Mouse (Mus musculus) intestine, postnatal 0 days (tissue): ENCODE measurements at regions not wholly inside any gene's neighbourhood (a gene's known extent, or its start where the extent isn't known, plus 50 kb on each side); places are given as distances from the start of the nearest gene placed in this dataset.

Source experiments
- ATAC-seq: fragments of 200-750 bp; cut with Nextera tagmentation; 2 replicates; pipeline ENCODE4 v1.8.0; 2017; ENCODE audit warnings: mild to moderate bottlenecking, moderate TSS enrichment, moderate library complexity
- H3K27ac ChIP-seq: fragments of 300-500 bp; sonication (generic); 2 replicates; pipeline ENCODE4 v1.5.1; 2014; ENCODE audit warnings: mild to moderate bottlenecking, low read depth, low read length, moderate library complexity
- H3K27me3 ChIP-seq: fragments of 300-500 bp; sonication (generic); replicated peaks from 2 replicates; pipeline ENCODE4 v1.6.1; 2014; ENCODE audit warnings: low read length, mixed read lengths; ENCODE audit not compliant: control insufficient read depth, insufficient read depth
- H3K36me3 ChIP-seq: fragments of 300-500 bp; sonication (generic); 2 replicates; pipeline ENCODE4 v1.6.1; 2014; ENCODE audit warnings: mild to moderate bottlenecking, moderate library complexity; ENCODE audit not compliant: control insufficient read depth, insufficient read depth
- H3K4me1 ChIP-seq: fragments of 300-500 bp; sonication (generic); replicated peaks from 2 replicates; pipeline ENCODE4 v1.6.1; 2014; ENCODE audit warnings: antibody characterized with exemption, low read length, mixed read lengths; ENCODE audit not compliant: control insufficient read depth, insufficient read depth
- H3K4me2 ChIP-seq: fragments of 300-500 bp; sonication (generic); replicated peaks from 2 replicates; pipeline ENCODE4 v1.6.1; 2014; ENCODE audit warnings: low read depth, mild to moderate bottlenecking, moderate library complexity
- H3K4me3 ChIP-seq: fragments of 300-500 bp; sonication (generic); 2 replicates; pipeline ENCODE4 v1.5.1; 2014; ENCODE audit warnings: low read depth, low read length
- H3K9ac ChIP-seq: fragments of 300-500 bp; sonication (generic); 2 replicates; pipeline ENCODE4 v1.6.1; 2014; ENCODE audit warnings: mild to moderate bottlenecking, low read depth, low read length
- H3K9me3 ChIP-seq: fragments of 300-500 bp; sonication (generic); 2 replicates; pipeline ENCODE4 v1.6.1; 2016; ENCODE audit warnings: mixed run types; ENCODE audit not compliant: control insufficient read depth
- CTCF ChIP-seq: sonication (generic); IDR thresholded peaks from 2 replicates; pipeline ENCODE4 v1.5.1; 2016; ENCODE audit warnings: low read depth, mild to moderate bottlenecking, control low read depth, antibody characterized with exemption, moderate library complexity
- WGBS: fragments of 180-500 bp; shearing (Covaris S2); extraction: QIAGEN DNeasy Blood & Tissue Kit; methylation state at CpG from one replicate; pipeline ENCODE4 v1.1.7; 2014; 5-methylcytosine and 5-hydroxymethylcytosine counted together

GRCm38 (mm10) chr10:97250167-97250566 is 229.2 kb upstream of the Dcn start:
- H3K4me2 ChIP-seq: no peak overlapping the region
- no peaks in the 10 kb centered on the region for H3K36me3 ChIP-seq
- WGBS: 90% methylated on average over 2 of the region's 2 CpGs
- H3K9ac ChIP-seq: no peak overlapping the region
- H3K4me3 ChIP-seq: no peak overlapping the region
- no peak for ATAC-seq
- TF ChIP-seq CTCF: no peak
- H3K4me1 ChIP-seq: peaks cover 4% of the 10 kb centered on the region; the same call in 1 of the 2 replicates
- H3K27ac ChIP-seq: no peak overlapping the region
- H3K27me3 ChIP-seq: no peaks in the 10 kb centered on the region
- no peaks in the 10 kb centered on the region for H3K9me3 ChIP-seq

GRCm38 (mm10) chr10:97265959-97266517 is 213.4 kb upstream of the Dcn start:
- H3K4me1 ChIP-seq: no peaks in the 10 kb centered on the region
- no peak for ATAC-seq
- H3K4me2 ChIP-seq: no peak overlapping the region
- no peak overlapping the region for H3K4me3 ChIP-seq
- H3K27ac ChIP-seq: no peak overlapping the region
- TF ChIP-seq CTCF: no peak
- H3K9me3 ChIP-seq: no peaks in the 10 kb centered on the region
- no peaks in the 10 kb centered on the region for H3K36me3 ChIP-seq
- WGBS: 69% methylated on average over 6 of the region's 6 CpGs
- H3K27me3 ChIP-seq: no peaks in the 10 kb centered on the region
- H3K9ac ChIP-seq: no peak overlapping the region

GRCm38 (mm10) chr10:97282416-97282815 is 197.0 kb upstream of the Dcn start:
- 70% methylated on average over 2 of the region's 2 CpGs for WGBS
- no peak for TF ChIP-seq CTCF

GRCm38 (mm10) chr10:97282841-97283496 is 196.4 kb upstream of the Dcn start:
- no peak overlapping the region for H3K9ac ChIP-seq
- no peak overlapping the region for H3K4me3 ChIP-seq
- TF ChIP-seq CTCF: no peak
- no peaks in the 10 kb centered on the region for H3K27me3 ChIP-seq
- ATAC-seq: no peak
- no peak overlapping the region for H3K4me2 ChIP-seq
- no peaks in the 10 kb centered on the region for H3K36me3 ChIP-seq
- no peaks in the 10 kb centered on the region for H3K4me1 ChIP-seq
- 53% methylated on average over 4 of the region's 4 CpGs for WGBS
- no peak overlapping the region for H3K27ac ChIP-seq
- H3K9me3 ChIP-seq: no peaks in the 10 kb centered on the region

More at GRCm38 (mm10) chr10:97282416-97282815, 197.0 kb upstream of the Dcn start:
- no peak overlapping the region for H3K27ac ChIP-seq
- no peaks in the 10 kb centered on the region for H3K36me3 ChIP-seq
- no peaks in the 10 kb centered on the region for H3K27me3 ChIP-seq
- no peak overlapping the region for H3K4me3 ChIP-seq
- ATAC-seq: no peak
- no peak overlapping the region for H3K4me2 ChIP-seq
- H3K4me1 ChIP-seq: no peaks in the 10 kb centered on the region
- no peaks in the 10 kb centered on the region for H3K9me3 ChIP-seq
- H3K9ac ChIP-seq: no peak overlapping the region

GRCm38 (mm10) chr10:97304791-97305355 is 174.5 kb upstream of the Dcn start:
- H3K27ac ChIP-seq: no peak overlapping the region
- no peak for TF ChIP-seq CTCF
- no peak overlapping the region for H3K4me3 ChIP-seq
- no peaks in the 10 kb centered on the region for H3K36me3 ChIP-seq
- 52% methylated on average over 3 of the region's 3 CpGs for WGBS
- no peak for ATAC-seq
- no peak overlapping the region for H3K4me2 ChIP-seq
- H3K4me1 ChIP-seq: no peaks in the 10 kb centered on the region
- no peak overlapping the region for H3K9ac ChIP-seq
- no peaks in the 10 kb centered on the region for H3K27me3 ChIP-seq
- no peaks in the 10 kb centered on the region for H3K9me3 ChIP-seq

GRCm38 (mm10) chr10:97309580-97309979 is 169.8 kb upstream of the Dcn start:
- WGBS: 58% methylated on average over 5 of the region's 5 CpGs
- no peaks in the 10 kb centered on the region for H3K27me3 ChIP-seq
- no peak overlapping the region for H3K4me2 ChIP-seq
- no peak overlapping the region for H3K27ac ChIP-seq
- ATAC-seq: no peak
- H3K4me1 ChIP-seq: no peaks in the 10 kb centered on the region
- no peak overlapping the region for H3K4me3 ChIP-seq
- H3K9ac ChIP-seq: no peak overlapping the region
- no peak for TF ChIP-seq CTCF
- no peaks in the 10 kb centered on the region for H3K9me3 ChIP-seq
- H3K36me3 ChIP-seq: no peaks in the 10 kb centered on the region
